Mouse (Mus musculus): ENCODE data around the gene Angptl2. TPM values are rescaled to one million over a fixed set of nuclear protein-coding genes. Genes with fewer than 3 reads are reported as not detected.

The Angptl2 gene
- 10 to 100 TPM in 1 of 2 experiments, 1 to 10 TPM in 1; 7.6 to 16.5 TPM for polyA plus RNA-seq (2017; shearing (Covaris generic))

- peak; percentile 82 for ATAC-seq
These were observed at the start of gene Angptl2 for GRCm38 (mm10) chr2:33215700-33216509. Gene Angptl2 (plus strand): TSS chr2:33216069.

- no peak for ATAC-seq
These were observed 48.8 kb upstream of the Angptl2 start for GRCm38 (mm10) chr2:33167060-33167459.

GRCm38 (mm10) chr2:33169445-33169844 lies 46.4 kb upstream of the Angptl2 start:
- ATAC-seq: peak; percentile 58

GRCm38 (mm10) chr2:33170777-33171565 lies 44.9 kb upstream of the Angptl2 start:
- no peak for ATAC-seq

GRCm38 (mm10) chr2:33173126-33173525 lies 42.7 kb upstream of the Angptl2 start:
- peak; percentile 33 for ATAC-seq

GRCm38 (mm10) chr2:33173686-33174085 lies 42.2 kb upstream of the Angptl2 start:
- no peak for ATAC-seq

- peak; percentile 78 for ATAC-seq
These were observed 39.4 kb upstream of the Angptl2 start for GRCm38 (mm10) chr2:33176516-33176915.

GRCm38 (mm10) chr2:33176921-33177320 lies 38.9 kb upstream of the Angptl2 start:
- ATAC-seq: no peak

GRCm38 (mm10) chr2:33177443-33178242 lies 38.2 kb upstream of the Angptl2 start:
- no peak for ATAC-seq

GRCm38 (mm10) chr2:33178243-33178932 lies 37.5 kb upstream of the Angptl2 start:
- no peak for ATAC-seq

GRCm38 (mm10) chr2:33179171-33179929 lies 36.5 kb upstream of the Angptl2 start:
- ATAC-seq: peak; percentile 12

- ATAC-seq: peak; percentile 39
These were observed 35.8 kb upstream of the Angptl2 start for GRCm38 (mm10) chr2:33179930-33180630.

- ATAC-seq: no peak
These were observed 32.5 kb upstream of the Angptl2 start for GRCm38 (mm10) chr2:33183321-33183720.

- ATAC-seq: no peak
These were observed 31.2 kb upstream of the Angptl2 start for GRCm38 (mm10) chr2:33184641-33185040.

- no peak for ATAC-seq
These were observed 30.6 kb upstream of the Angptl2 start for GRCm38 (mm10) chr2:33185258-33185657.

- ATAC-seq: no peak
These were observed 29.4 kb upstream of the Angptl2 start for GRCm38 (mm10) chr2:33186505-33186904.

GRCm38 (mm10) chr2:33187874-33188273 lies 28.0 kb upstream of the Angptl2 start:
- ATAC-seq: no peak

GRCm38 (mm10) chr2:33188925-33189670 lies 26.8 kb upstream of the Angptl2 start:
- ATAC-seq: no peak

GRCm38 (mm10) chr2:33189976-33190375 lies 25.9 kb upstream of the Angptl2 start:
- no peak for ATAC-seq
